Mouse (Mus musculus) spleen, adult 2 months (tissue): ENCODE data around the gene Atp6ap1. TPM values are rescaled to one million over a fixed set of nuclear protein-coding genes. Genes with fewer than 3 reads are reported as not detected.

ENCODE experiments used
- DNase-seq, 2 experiments: peaks; one replicate each; pipeline versions ENCODE4 v3.0.0 to v3.0.0-alpha.2; 2012 to 2021; ENCODE audit warnings: low spot score in 2 of 2, low read depth in 1 of 2
- H3K27ac ChIP-seq: fragments of 200-500 bp; 2 replicates; pipeline ENCODE4 v1.5.1; 2012; ENCODE audit warnings: low read length, inconsistent platforms; ENCODE audit not compliant: insufficient read depth
- H3K27me3 ChIP-seq: fragments of 200-500 bp; 2 replicates; pipeline ENCODE4 v1.6.1; 2012; ENCODE audit warnings: mild to moderate bottlenecking, moderate library complexity, low read length, inconsistent platforms; ENCODE audit not compliant: control insufficient read depth, insufficient read depth
- H3K36me3 ChIP-seq: fragments of 200-500 bp; 2 replicates; pipeline ENCODE4 v1.6.1; 2012; ENCODE audit warnings: mild to moderate bottlenecking, low read length, inconsistent platforms; ENCODE audit not compliant: control insufficient read depth, insufficient read depth
- H3K4me1 ChIP-seq: fragments of 200-500 bp; 2 replicates; pipeline ENCODE4 v1.6.1; 2011; ENCODE audit warnings: inconsistent platforms; ENCODE audit not compliant: control insufficient read depth, insufficient read depth, insufficient read length
- H3K4me3 ChIP-seq: fragments of 200-500 bp; 2 replicates; pipeline ENCODE4 v1.5.1; 2011; ENCODE audit warnings: mild to moderate bottlenecking, inconsistent platforms; ENCODE audit not compliant: insufficient read depth, insufficient read length; ENCODE audit errors: extremely low read depth
- CTCF ChIP-seq: fragments of 200-500 bp; IDR thresholded peaks from 2 replicates; pipeline ENCODE4 v1.5.1; 2011; ENCODE audit warnings: mild to moderate bottlenecking, inconsistent platforms; ENCODE audit not compliant: insufficient read depth, insufficient read length, insufficient replicate concordance; ENCODE audit errors: extremely low read depth
- POLR2A ChIP-seq: fragments of 200-500 bp; IDR thresholded peaks from 2 replicates; pipeline ENCODE4 v1.6.1; 2011; ENCODE audit warnings: low read depth, low read length, inconsistent platforms
- WGBS: fragments of 180-500 bp; shearing (Covaris S2); methylation state at CpG from one replicate; pipeline ENCODE4 v1.1.7; 2018; 5-methylcytosine and 5-hydroxymethylcytosine counted together
- polyA plus RNA-seq: library from polyadenylated mRNA; depleted of rRNA; stranded (reverse); fragments of >200 nt; gene quantifications from 2 replicates; pipeline ENCODE4 v1.2.3, GENCODE M21; 2012

Gene Atp6ap1
- polyA plus RNA-seq, 1 experiment: 267 TPM

DNA sequence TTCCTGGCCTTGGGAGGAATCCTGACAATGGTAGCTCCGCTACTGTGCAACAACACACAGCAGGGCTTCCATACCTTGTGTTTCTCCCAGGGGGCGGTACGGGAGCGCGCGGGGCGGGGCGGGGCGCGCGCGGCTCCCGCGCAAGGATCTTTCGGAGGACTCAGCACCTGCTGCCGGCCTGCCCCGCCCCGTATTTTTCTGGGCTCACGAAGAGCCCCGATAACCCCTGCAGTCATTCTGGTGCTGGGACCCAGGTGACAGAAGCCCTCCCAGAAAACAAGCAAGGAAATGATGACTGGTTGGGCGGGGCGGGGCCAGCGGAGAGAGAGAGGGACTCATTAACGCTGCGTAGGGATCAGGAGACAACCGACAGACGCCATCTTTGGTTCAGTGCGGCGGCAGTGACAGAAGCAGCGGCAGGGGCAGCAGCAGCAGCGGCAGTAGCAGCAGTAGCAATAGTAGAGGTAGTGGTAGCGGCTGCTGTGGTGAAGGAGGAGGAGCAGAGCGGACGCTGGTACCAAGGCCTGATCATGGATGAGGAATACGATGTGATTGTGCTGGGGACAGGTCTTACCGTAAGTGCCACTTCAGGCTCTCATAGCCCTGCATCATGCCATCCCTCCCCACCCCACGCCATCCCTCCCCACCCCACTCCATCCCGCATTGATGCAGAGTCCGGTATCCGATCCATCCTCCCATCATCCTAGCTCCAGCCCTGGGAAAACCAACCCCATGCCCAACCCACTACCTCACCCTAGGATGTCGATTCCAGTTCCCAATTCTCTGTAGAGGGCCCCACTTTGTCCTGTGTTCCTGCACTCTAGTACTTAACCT is 8.2 kb downstream of the Atp6ap1 start, which contains the start of gene Gdi1:
Gdi1 (plus strand) TSS at position 132 of the 834 bp plus-strand sequence.
- WGBS: 21% methylated on average over 37 of the region's 41 CpGs
- Histone ChIP-seq H3K36me3 (peaks cover 26% of the 10 kb centered on the region), H3K4me3 (peak within 1 kb of the TSS; percentile 85), H3K27ac (peak within 1 kb of the TSS; percentile 97), H3K4me1 (peaks cover 3% of the 10 kb centered on the region; the same call in 1 of the 2 replicates), H3K27me3 (no peaks in the 10 kb centered on the region)
- no peak for TF ChIP-seq CTCF
- peak; percentile 92 for TF ChIP-seq POLR2A
- peak; percentile 57 to 74 for DNase-seq

DNA sequence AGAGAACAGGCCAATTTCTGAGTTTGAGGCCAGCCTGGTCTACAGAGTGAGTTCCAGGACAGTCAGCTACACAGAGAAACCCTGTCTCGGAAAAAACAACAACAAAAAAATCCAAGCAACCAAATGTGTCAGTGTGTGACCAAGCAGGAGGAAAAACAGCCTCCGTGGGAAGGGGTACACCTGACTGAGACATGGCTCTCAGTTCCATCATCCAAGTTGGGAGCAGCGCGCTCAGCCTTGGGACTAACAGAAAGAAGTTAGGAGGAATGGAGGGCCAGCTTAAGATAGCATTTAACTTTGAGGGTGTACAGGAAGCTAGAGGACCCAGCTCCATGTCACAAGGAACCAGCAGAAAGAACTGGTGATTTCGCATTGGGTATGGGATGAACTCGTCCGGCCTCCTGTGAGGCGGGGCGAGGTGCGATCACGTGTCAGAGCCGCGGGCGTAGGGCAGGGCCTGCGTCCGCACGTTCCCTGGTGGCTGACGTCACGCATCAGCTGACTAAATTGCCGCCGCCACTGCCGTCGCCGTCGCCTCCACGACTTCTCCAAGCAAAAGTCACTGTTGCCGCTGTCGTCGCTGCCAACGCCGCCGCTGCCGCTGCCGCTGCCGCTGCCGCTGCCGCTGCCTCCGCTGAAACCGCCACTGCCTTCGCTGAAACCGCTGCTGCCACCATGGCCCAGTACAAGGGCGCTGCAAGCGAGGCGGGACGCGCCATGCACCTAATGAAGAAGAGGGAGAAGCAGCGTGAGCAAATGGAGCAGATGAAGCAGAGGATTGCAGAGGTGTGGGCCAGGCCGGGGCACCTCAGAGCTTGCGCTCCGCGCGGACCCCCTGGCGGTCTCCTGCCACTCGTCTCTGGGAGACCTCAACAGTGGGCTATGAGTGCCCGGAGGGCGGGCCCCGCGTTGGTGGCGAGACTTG is 15.9 kb downstream of the Atp6ap1 start, which contains the start of gene Fam50a:
Fam50a (plus strand) TSS at position 494 of the 925 bp plus-strand sequence.
- Histone ChIP-seq H3K27ac (peak within 1 kb of the TSS; percentile 92), H3K4me1 (no peaks in the 10 kb centered on the region; the same call in 1 of the 2 replicates), H3K36me3 (peaks cover 10% of the 10 kb centered on the region), H3K27me3 (no peaks in the 10 kb centered on the region), H3K4me3 (peak within 1 kb of the TSS; percentile 90)
- whole genome bisulfite sequencing: 23% methylated on average over 59 of the region's 59 CpGs
- DNase-seq: peak; percentile 77 to 85
- TF ChIP-seq POLR2A: no peak; the same call in 1 of the 2 replicates
- no peak for TF ChIP-seq CTCF

DNA sequence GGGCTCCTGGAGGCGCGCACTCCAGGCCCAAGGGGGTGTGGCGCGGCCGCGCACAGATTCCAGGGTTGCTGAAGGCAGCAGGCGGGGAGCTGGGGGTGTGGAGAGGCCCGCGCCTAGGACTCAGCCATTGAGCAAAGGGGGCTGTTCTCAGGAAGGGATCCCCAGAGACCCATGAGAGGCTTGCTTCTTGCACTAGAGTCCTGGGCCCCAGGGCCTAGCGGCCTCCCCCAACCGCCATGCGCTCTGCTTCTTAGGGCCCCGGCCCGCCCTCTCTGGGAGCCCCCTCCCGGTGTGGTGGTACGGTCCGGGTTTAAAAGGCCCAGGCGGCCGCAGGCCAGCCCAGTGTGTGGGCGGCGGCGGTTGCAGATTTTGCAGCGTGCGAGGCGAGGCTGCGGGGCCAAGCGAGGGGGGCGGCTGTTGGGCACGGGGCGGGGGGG is 31.8 kb downstream of the Atp6ap1 start, which contains the start of gene Plxna3:
Plxna3 (plus strand) TSS at position 342 of the 437 bp plus-strand sequence.
- TF ChIP-seq POLR2A (no peak), CTCF (no peak)
- Histone ChIP-seq H3K4me1 (no peaks in the 10 kb centered on the region), H3K36me3 (no peaks in the 10 kb centered on the region), H3K4me3 (peak within 1 kb of the TSS; percentile 55), H3K27ac (no peak within 1 kb of the TSS), H3K27me3 (no peaks in the 10 kb centered on the region)
- peak; percentile 29 to 49 for DNase-seq
- 26% methylated on average over 29 of the region's 30 CpGs for WGBS

DNA sequence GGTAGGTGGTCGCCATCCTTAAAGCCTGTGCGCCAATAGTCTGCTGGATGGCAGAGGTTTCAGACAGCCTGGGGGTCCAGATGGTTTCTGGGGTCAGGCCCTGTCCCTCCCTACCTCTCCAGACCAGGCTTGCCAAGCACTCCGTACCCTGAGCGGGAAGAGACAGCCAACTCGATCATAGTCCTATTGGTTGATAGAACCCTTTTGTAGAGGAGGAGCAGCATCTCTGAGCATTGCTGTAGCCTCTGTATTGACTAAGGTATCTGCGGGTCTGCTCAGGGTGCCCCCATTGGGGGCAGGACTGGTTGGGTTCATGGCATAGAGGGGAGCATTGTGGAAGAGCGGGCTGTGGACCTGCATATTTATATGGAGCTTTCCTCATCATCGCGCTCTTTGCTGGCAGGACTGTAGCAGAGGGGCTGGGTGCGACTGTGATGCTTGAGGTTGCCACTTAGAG is 32.3 kb downstream of the Atp6ap1 start:
- no peaks in the 10 kb centered on the region for H3K27me3 ChIP-seq
- H3K4me3 ChIP-seq: peak overlapping the region; percentile 55; the same call in 1 of the 2 replicates
- 36% methylated on average over 10 of the region's 10 CpGs for WGBS
- H3K4me1 ChIP-seq: no peaks in the 10 kb centered on the region
- H3K36me3 ChIP-seq: no peaks in the 10 kb centered on the region
- no peak for DNase-seq
- H3K27ac ChIP-seq: no peak overlapping the region
- TF ChIP-seq CTCF: no peak
- no peak for TF ChIP-seq POLR2A

DNA sequence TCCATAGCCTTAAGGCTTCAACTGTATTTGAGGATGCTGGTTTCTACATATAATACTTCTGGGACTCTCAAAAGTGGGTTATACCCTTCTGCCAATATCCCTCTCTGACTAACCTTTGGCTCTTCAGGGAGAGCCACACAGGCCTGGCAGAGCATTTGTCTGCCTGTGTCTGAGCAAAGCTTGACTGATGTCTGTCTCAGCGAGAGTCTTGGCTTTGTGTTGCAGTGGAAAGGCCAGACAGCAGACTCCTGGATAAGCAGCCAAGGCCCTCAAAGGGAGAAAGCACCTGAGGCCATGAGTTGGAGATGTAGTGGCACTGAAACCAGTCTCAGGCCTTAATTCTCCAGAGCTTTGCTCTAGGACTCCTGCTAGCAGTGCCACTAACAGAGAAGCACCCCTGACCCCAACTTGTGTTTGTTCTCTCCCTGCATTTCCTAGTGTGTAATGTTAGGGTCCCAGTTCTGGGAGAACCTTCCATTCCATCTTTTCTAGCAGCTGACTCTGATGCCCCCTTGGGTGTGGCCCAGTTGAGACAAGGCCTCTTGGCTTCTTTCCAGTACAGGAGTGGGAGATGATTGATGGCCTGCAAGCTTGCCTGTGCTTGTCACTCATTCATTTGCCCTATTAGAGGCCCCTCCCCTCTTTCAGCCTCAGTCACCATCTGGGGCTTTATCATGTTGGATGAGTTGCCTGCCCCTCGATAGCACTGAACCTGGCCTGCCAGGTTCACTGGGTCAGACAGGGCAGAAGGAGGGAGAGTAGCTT is 33.5 kb downstream of the Atp6ap1 start:
- TF ChIP-seq CTCF (no peak), POLR2A (no peak)
- Histone ChIP-seq H3K27ac (no peak overlapping the region), H3K4me1 (no peaks in the 10 kb centered on the region), H3K36me3 (no peaks in the 10 kb centered on the region), H3K4me3 (no peak overlapping the region), H3K27me3 (no peaks in the 10 kb centered on the region)
- no peak for DNase-seq
- WGBS: 75% methylated on average over 2 of the region's 2 CpGs
